Mouse (Mus musculus) erythroblast, embryonic 14.5 days (primary cell): ENCODE measurements around the gene Glb1l.

Source experiments
- GATA1 ChIP-seq: IDR thresholded peaks from 2 replicates; pipeline ENCODE4 v1.6.1; 2012; ENCODE audit warnings: low read length, inconsistent platforms, mixed read lengths
- TAL1 ChIP-seq: IDR thresholded peaks from 3 replicates; pipeline ENCODE4 v1.6.1; 2012; ENCODE audit warnings: low read length, inconsistent platforms, mixed read lengths

DNA sequence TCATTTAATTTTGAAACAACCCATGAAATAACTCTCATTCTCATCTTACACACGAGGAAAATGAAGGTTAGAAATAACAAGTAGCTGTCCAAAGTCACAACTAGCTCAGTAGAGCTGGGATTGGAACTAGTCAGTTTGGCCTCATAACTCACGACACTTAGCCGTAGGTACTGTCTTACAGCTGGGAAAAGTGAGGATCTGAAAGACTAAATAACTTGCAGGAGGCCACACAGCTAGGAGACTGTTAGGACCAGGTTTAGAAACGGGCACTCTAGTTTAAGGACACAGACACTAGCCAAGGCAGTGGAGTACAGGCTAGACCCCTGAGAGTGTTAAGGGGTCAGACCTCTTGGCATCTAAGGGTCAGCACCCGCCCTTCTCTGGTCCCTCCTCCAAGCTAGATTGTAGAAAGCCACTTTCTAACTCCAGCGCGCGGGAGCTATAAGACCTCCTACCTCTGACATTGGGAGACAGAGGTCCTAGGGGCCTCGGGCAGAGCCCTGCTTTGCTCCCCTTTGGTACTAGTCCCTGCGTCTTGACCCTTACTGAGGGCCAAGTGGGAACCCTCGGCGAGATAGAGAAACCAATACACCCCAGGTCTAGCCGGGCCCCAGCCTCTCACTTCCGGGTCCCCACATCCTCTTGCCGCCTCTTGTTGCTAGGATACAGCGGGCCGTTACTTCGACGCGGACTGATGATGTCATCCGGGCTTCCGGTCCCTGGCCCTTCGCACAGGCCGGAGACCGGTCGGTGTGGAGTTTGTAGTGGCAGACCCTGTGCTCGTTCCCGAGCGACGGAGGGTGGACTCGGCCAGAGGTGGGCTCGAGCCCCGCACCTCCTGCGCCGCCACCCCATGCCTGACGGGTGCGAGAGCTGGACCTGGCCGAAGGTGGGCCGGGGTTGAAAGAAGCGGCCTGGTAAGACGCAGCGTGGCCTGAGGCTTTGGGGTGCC, at the start of gene Glb1l, which contains the start of gene Stk16:
- no peak for TF ChIP-seq GATA1
- no peak for TF ChIP-seq TAL1
